Comparison of ENCODE assay signal across 13 mouse cellular contexts in genomic region chr4:65402836-65403634, GRCm38 (mm10).
DNase-seq lines count a peak whose midpoint lies in the region; ATAC-seq lines count a peak whose summit lies in the region.
"Had no signal": no experiment of that assay in that cellular context is flagged by ENCODE, and none has a peak within 500 bp of the region (broad histone marks: within the 10 kb centered on the region; RNA-seq: fewer than 3 reads in every experiment).

No protein-coding gene starts in this region.

- WGBS in kidney, embryonic 14.5 days, result 37% methylated on average over 6 of the region's 6 CpGs
- WGBS in heart, embryonic 12.5 days, result 46% methylated on average over 6 of the region's 6 CpGs
- WGBS in limb, embryonic 12.5 days, result 35% methylated on average over 6 of the region's 6 CpGs
- WGBS in forebrain, embryonic 12.5 days, result 71% methylated on average over 6 of the region's 6 CpGs
- 66% methylated on average over 6 of the region's 6 CpGs for WGBS in forebrain, embryonic 11.5 days

- no peak for DNase-seq in kidney, adult 8-10 months
- DNase-seq in embryo, embryonic 10 days (ENCODE audit: low spot score), result peak; percentile 44
- DNase-seq in cerebellum, postnatal 10 days, result no peak
- no peak for DNase-seq in forebrain, embryonic 11.5 days (ENCODE audit: low spot score)
- DNase-seq: gastrocnemius, postnatal 14 days; right cerebral cortex, postnatal 4 days; thymus, postnatal 14 days had no signal

- H3K9ac ChIP-seq in kidney, embryonic 14.5 days (ENCODE audit: low read depth, low read length), result no peak overlapping the region
- H3K9ac ChIP-seq in heart, embryonic 12.5 days, result no peak overlapping the region
- H3K9ac ChIP-seq in limb, embryonic 12.5 days (replicated peaks), result 0 out of 2 replicates have a peak overlapping the region, but pooled peaks have one; percentile 2
- H3K9ac ChIP-seq in forebrain, embryonic 12.5 days, result no peak overlapping the region
- H3K9ac ChIP-seq in forebrain, embryonic 11.5 days (ENCODE audit: low read length), result no peak overlapping the region
- H3K9ac ChIP-seq: embryonic facial prominence, embryonic 15.5 days; liver, embryonic 14.5 days had no signal

- no peaks in the 10 kb centered on the region for H3K9me3 ChIP-seq in kidney, embryonic 14.5 days (ENCODE audit: control insufficient read depth, low read length)
- H3K9me3 ChIP-seq in heart, embryonic 12.5 days (replicated peaks), result no peaks in the 10 kb centered on the region
- no peaks in the 10 kb centered on the region for H3K9me3 ChIP-seq in limb, embryonic 12.5 days
- no peaks in the 10 kb centered on the region for H3K9me3 ChIP-seq in forebrain, embryonic 12.5 days
- no peaks in the 10 kb centered on the region for H3K9me3 ChIP-seq in forebrain, embryonic 11.5 days (ENCODE audit: control insufficient read depth, low read length)
- H3K9me3 ChIP-seq: embryonic facial prominence, embryonic 15.5 days had no signal

- no peaks in the 10 kb centered on the region for H3K27me3 ChIP-seq in kidney, embryonic 14.5 days (ENCODE audit: control insufficient read depth, insufficient read depth, low read length)
- H3K27me3 ChIP-seq in heart, embryonic 12.5 days (replicated peaks), result no peaks in the 10 kb centered on the region; the same call in 1 of the 2 replicates
- no peaks in the 10 kb centered on the region for H3K27me3 ChIP-seq in limb, embryonic 12.5 days
- H3K27me3 ChIP-seq in forebrain, embryonic 12.5 days, result no peaks in the 10 kb centered on the region
- H3K27me3 ChIP-seq in forebrain, embryonic 11.5 days (ENCODE audit: control insufficient read depth, insufficient read depth, low read length), result no peaks in the 10 kb centered on the region
- H3K27me3 ChIP-seq: embryonic facial prominence, embryonic 15.5 days had no signal

- H3K4me3 ChIP-seq in kidney, embryonic 14.5 days (ENCODE audit: low read length), result no peak overlapping the region
- H3K4me3 ChIP-seq in heart, embryonic 12.5 days, result no peak overlapping the region
- H3K4me3 ChIP-seq in limb, embryonic 12.5 days (replicated peaks), result no peak overlapping the region
- no peak overlapping the region for H3K4me3 ChIP-seq in forebrain, embryonic 12.5 days (replicated peaks)
- no peak overlapping the region for H3K4me3 ChIP-seq in forebrain, embryonic 11.5 days (ENCODE audit: low read depth, low read length)
- H3K4me3 ChIP-seq: embryonic facial prominence, embryonic 15.5 days had no signal

- peak; percentile 90 for ATAC-seq in kidney, embryonic 14.5 days (ENCODE audit: low FRiP score, low TSS enrichment)
- 0 out of 2 replicates have a peak, but pooled peaks have one; percentile 53 for ATAC-seq in heart, embryonic 12.5 days (ENCODE audit: insufficient number of reproducible peaks, low FRiP score)
- peak; percentile 88 for ATAC-seq in limb, embryonic 12.5 days (ENCODE audit: insufficient number of reproducible peaks, insufficient read depth, low FRiP score, low TSS enrichment, low read depth)
- ATAC-seq in forebrain, embryonic 12.5 days (ENCODE audit: low FRiP score), result no peak
- no peak for ATAC-seq in forebrain, embryonic 11.5 days (replicated peaks; ENCODE audit: low FRiP score)

- H3K4me2 ChIP-seq in kidney, embryonic 14.5 days (replicated peaks; ENCODE audit: low read depth, low read length), result no peak overlapping the region
- no peak overlapping the region for H3K4me2 ChIP-seq in heart, embryonic 12.5 days
- H3K4me2 ChIP-seq in limb, embryonic 12.5 days, result peak overlapping the region; percentile 18; the same call in 1 of the 2 replicates
- no peak overlapping the region for H3K4me2 ChIP-seq in forebrain, embryonic 12.5 days
- H3K4me2 ChIP-seq in forebrain, embryonic 11.5 days (ENCODE audit: low read depth, low read length, severe bottlenecking), result no peak overlapping the region
- H3K4me2 ChIP-seq: embryonic facial prominence, embryonic 15.5 days had no signal

- H3K4me1 ChIP-seq in kidney, embryonic 14.5 days (ENCODE audit: control insufficient read depth, insufficient read depth, low read length), result no peaks in the 10 kb centered on the region
- H3K4me1 ChIP-seq in heart, embryonic 12.5 days (replicated peaks), result 0 out of 2 replicates have a peak, but pooled peaks cover 3% of the 10 kb centered on the region
- peaks cover 14% of the 10 kb centered on the region for H3K4me1 ChIP-seq in limb, embryonic 12.5 days (replicated peaks)
- no peaks in the 10 kb centered on the region for H3K4me1 ChIP-seq in forebrain, embryonic 12.5 days
- H3K4me1 ChIP-seq in forebrain, embryonic 11.5 days (replicated peaks; ENCODE audit: control insufficient read depth, insufficient read depth, low read length), result no peaks in the 10 kb centered on the region

- H3K36me3 ChIP-seq in kidney, embryonic 14.5 days (ENCODE audit: control insufficient read depth, insufficient read depth, low read length), result no peaks in the 10 kb centered on the region
- no peaks in the 10 kb centered on the region for H3K36me3 ChIP-seq in heart, embryonic 12.5 days
- H3K36me3 ChIP-seq in limb, embryonic 12.5 days, result no peaks in the 10 kb centered on the region
- H3K36me3 ChIP-seq in forebrain, embryonic 12.5 days (replicated peaks), result no peaks in the 10 kb centered on the region
- no peaks in the 10 kb centered on the region for H3K36me3 ChIP-seq in forebrain, embryonic 11.5 days (ENCODE audit: control insufficient read depth, insufficient read depth, low read length)
- H3K36me3 ChIP-seq: embryonic facial prominence, embryonic 15.5 days had no signal

- no peak overlapping the region for H3K27ac ChIP-seq in kidney, embryonic 14.5 days (ENCODE audit: low read depth, low read length)
- no peak overlapping the region for H3K27ac ChIP-seq in heart, embryonic 12.5 days (ENCODE audit: poor library complexity, severe bottlenecking)
- H3K27ac ChIP-seq in limb, embryonic 12.5 days, result peak overlapping the region; percentile 71
- no peak overlapping the region for H3K27ac ChIP-seq in forebrain, embryonic 12.5 days
- no peak overlapping the region for H3K27ac ChIP-seq in forebrain, embryonic 11.5 days (ENCODE audit: low read depth, low read length)
- H3K27ac ChIP-seq: embryonic facial prominence, embryonic 15.5 days; liver, embryonic 14.5 days had no signal

Comparison
In these comparisons a context has a peak if more than half of its experiments do, and no peak if none do; other contexts are left out.
1. ATAC-seq: peak in kidney, embryonic 14.5 days (single experiment), heart, embryonic 12.5 days (single experiment) and limb, embryonic 12.5 days (single experiment); none in forebrain, embryonic 12.5 days (single experiment) and forebrain, embryonic 11.5 days (single experiment).